Mouse (Mus musculus): Measurements from ENCODE around the gene Tnp1.

GRCm38 (mm10) chr1:73045948-73046685, 30.4 kb upstream of the Tnp1 start:
- TF ChIP-seq CTCF (IDR thresholded peaks at IDR 0.05; ENCODE audit: low read depth, low read length) (no peak), POLR2A (IDR thresholded peaks at IDR 0.05; ENCODE audit: extremely low read depth, insufficient read depth, low read length) (no peak)
